Mouse (Mus musculus) activated CD4-positive, CD25-positive, alpha-beta regulatory T cell, adult 9 weeks (primary cell): ENCODE data around the gene Gm20905. TPM values are rescaled to one million over a fixed set of nuclear protein-coding genes. Genes with fewer than 3 reads are reported as not detected.

Experiments
- polyA plus RNA-seq: library from polyadenylated mRNA; unstranded; fragments of 100-300 nt; shearing (Covaris generic); gene quantifications from one replicate; pipeline ENCODE4 v1.2.1, GENCODE M21; 2017

Gm20905 gene
- polyA plus RNA-seq = not detected

GRCm38 (mm10) chrY:37259503-37259902, at the start of gene Gm20905:
Gm20905 (minus strand) TSS chrY:37259603.

